Comparison of ENCODE assay signal across 30 mouse cellular contexts in genomic region chr11:105887281-105887680, GRCm38 (mm10).
DNase-seq lines count a peak whose midpoint lies in the region; ATAC-seq lines count a peak whose summit lies in the region.
"Had no signal": no experiment of that assay in that cellular context is flagged by ENCODE, and none has a peak within 500 bp of the region (broad histone marks: within the 10 kb centered on the region; RNA-seq: fewer than 3 reads in every experiment).

No protein-coding gene starts in this region.

- no peaks in the 10 kb centered on the region for H3K27me3 ChIP-seq in heart, embryonic 13.5 days (replicated peaks)
- H3K27me3 ChIP-seq in lung, embryonic 15.5 days, result no peaks in the 10 kb centered on the region
- H3K27me3 ChIP-seq in forebrain, embryonic 15.5 days, result no peaks in the 10 kb centered on the region
- no peaks in the 10 kb centered on the region for H3K27me3 ChIP-seq in neural tube, embryonic 15.5 days (replicated peaks)
- H3K27me3 ChIP-seq: embryonic facial prominence, embryonic 13.5 days; kidney, embryonic 15.5 days; midbrain, embryonic 12.5 days; neural tube, embryonic 12.5 days had no signal

- WGBS in heart, embryonic 13.5 days, result 28% methylated on average over 1 of the region's 1 CpGs
- 41% methylated on average over 1 of the region's 1 CpGs for WGBS in lung, embryonic 15.5 days
- 75% methylated on average over 1 of the region's 1 CpGs for WGBS in forebrain, embryonic 15.5 days
- 75% methylated on average over 1 of the region's 1 CpGs for WGBS in neural tube, embryonic 15.5 days

- no peaks in the 10 kb centered on the region for H3K9me3 ChIP-seq in heart, embryonic 13.5 days
- no peaks in the 10 kb centered on the region for H3K9me3 ChIP-seq in lung, embryonic 15.5 days
- H3K9me3 ChIP-seq in forebrain, embryonic 15.5 days, result no peaks in the 10 kb centered on the region
- no peaks in the 10 kb centered on the region for H3K9me3 ChIP-seq in neural tube, embryonic 15.5 days (replicated peaks)
- H3K9me3 ChIP-seq: embryonic facial prominence, embryonic 13.5 days; forebrain, embryonic 10.5 days; hindbrain, embryonic 10.5 days; kidney, embryonic 15.5 days; midbrain, embryonic 12.5 days; neural tube, embryonic 12.5 days had no signal

- intact Hi-C loops in heart, postnatal 10 days (cut with DNase I), result no loop called here

- H3K27ac ChIP-seq in heart, embryonic 13.5 days (replicated peaks), result peak overlapping the region; percentile 84
- no peak overlapping the region for H3K27ac ChIP-seq in lung, embryonic 15.5 days
- no peak overlapping the region for H3K27ac ChIP-seq in forebrain, embryonic 15.5 days (replicated peaks)
- H3K27ac ChIP-seq in neural tube, embryonic 15.5 days (replicated peaks), result no peak overlapping the region
- H3K27ac ChIP-seq: embryonic facial prominence, embryonic 13.5 days; forebrain, embryonic 10.5 days; gastrocnemius, adult 2 months; hindbrain, embryonic 10.5 days; kidney, embryonic 15.5 days; liver, embryonic 14.5 days; midbrain, embryonic 12.5 days; neural tube, embryonic 12.5 days; stomach, postnatal 0 days had no signal

- ATAC-seq in heart, embryonic 13.5 days (ENCODE audit: extremely low read depth, insufficient number of reproducible peaks, low FRiP score, low TSS enrichment), result peak; percentile 61; the same call in 1 of the 2 replicates
- peak; percentile 83; the same call in 1 of the 2 replicates for ATAC-seq in lung, embryonic 15.5 days (ENCODE audit: borderline replicate concordance, extremely low read depth, low FRiP score, low TSS enrichment)
- ATAC-seq in forebrain, embryonic 15.5 days (replicated peaks), result no peak
- no peak for ATAC-seq in neural tube, embryonic 15.5 days (ENCODE audit: low FRiP score)
- ATAC-seq: CD4-positive, CD25-positive, alpha-beta regulatory T cell, adult 4 months; forebrain, embryonic 16.5 days; hindbrain, embryonic 16.5 days had no signal

- no peak overlapping the region for H3K4me3 ChIP-seq in heart, embryonic 13.5 days
- H3K4me3 ChIP-seq in lung, embryonic 15.5 days, result no peak overlapping the region
- H3K4me3 ChIP-seq in forebrain, embryonic 15.5 days, result no peak overlapping the region
- H3K4me3 ChIP-seq in neural tube, embryonic 15.5 days (replicated peaks), result no peak overlapping the region
- H3K4me3 ChIP-seq: embryonic facial prominence, embryonic 13.5 days; forebrain, embryonic 10.5 days; gastrocnemius, adult 2 months; hindbrain, embryonic 10.5 days; kidney, embryonic 15.5 days; midbrain, embryonic 12.5 days; myocyte; neural tube, embryonic 12.5 days had no signal

- H3K4me1 ChIP-seq in heart, embryonic 13.5 days, result peaks cover 51% of the 10 kb centered on the region
- H3K4me1 ChIP-seq in lung, embryonic 15.5 days, result 0 out of 2 replicates have a peak, but pooled peaks cover 3% of the 10 kb centered on the region
- H3K4me1 ChIP-seq in forebrain, embryonic 15.5 days, result no peaks in the 10 kb centered on the region
- H3K4me1 ChIP-seq in neural tube, embryonic 15.5 days, result no peaks in the 10 kb centered on the region
- H3K4me1 ChIP-seq: embryonic facial prominence, embryonic 13.5 days; forebrain, embryonic 10.5 days; hindbrain, embryonic 10.5 days; kidney, embryonic 15.5 days; midbrain, embryonic 12.5 days; neural tube, embryonic 12.5 days had no signal

- no peak overlapping the region for H3K4me2 ChIP-seq in heart, embryonic 13.5 days
- no peak overlapping the region for H3K4me2 ChIP-seq in lung, embryonic 15.5 days
- no peak overlapping the region for H3K4me2 ChIP-seq in forebrain, embryonic 15.5 days (replicated peaks)
- H3K4me2 ChIP-seq in neural tube, embryonic 15.5 days, result no peak overlapping the region
- H3K4me2 ChIP-seq: embryonic facial prominence, embryonic 13.5 days; kidney, embryonic 15.5 days; midbrain, embryonic 12.5 days; neural tube, embryonic 12.5 days had no signal

- peaks cover 30% of the 10 kb centered on the region for H3K36me3 ChIP-seq in heart, embryonic 13.5 days
- peaks cover 7% of the 10 kb centered on the region; the same call in 1 of the 2 replicates for H3K36me3 ChIP-seq in lung, embryonic 15.5 days
- H3K36me3 ChIP-seq in forebrain, embryonic 15.5 days, result peaks cover 9% of the 10 kb centered on the region; the same call in 1 of the 2 replicates
- H3K36me3 ChIP-seq in neural tube, embryonic 15.5 days, result peaks cover 21% of the 10 kb centered on the region
- H3K36me3 ChIP-seq: forebrain, embryonic 10.5 days; hindbrain, embryonic 10.5 days; midbrain, embryonic 12.5 days had no signal

- no peak overlapping the region for H3K9ac ChIP-seq in heart, embryonic 13.5 days
- H3K9ac ChIP-seq in lung, embryonic 15.5 days, result no peak overlapping the region
- H3K9ac ChIP-seq in forebrain, embryonic 15.5 days (replicated peaks), result no peak overlapping the region
- H3K9ac ChIP-seq in neural tube, embryonic 15.5 days (replicated peaks), result no peak overlapping the region
- H3K9ac ChIP-seq: embryonic facial prominence, embryonic 13.5 days; kidney, embryonic 15.5 days; liver, embryonic 14.5 days; midbrain, embryonic 12.5 days; neural tube, embryonic 12.5 days had no signal

- no peak for DNase-seq in heart, adult 18-20 months
- DNase-seq in lung, postnatal 14 days, result no peak
- peak; percentile 38 to 40 for DNase-seq in heart, postnatal 10 days
- DNase-seq: adrenal gland, adult 2 months; adrenal gland, postnatal 36 days; cerebellum, adult 18-20 months; cerebellum, postnatal 10 days; gastrocnemius, adult 2 months; kidney, adult 18-20 months; kidney, postnatal 25 days; liver; right cerebral cortex, postnatal 4 days; thymus, adult 2 months; thymus, postnatal 36 days had no signal

Comparison
In these comparisons a context has a peak if more than half of its experiments do, and no peak if none do; other contexts are left out.
1. DNase-seq: peak in heart, postnatal 10 days (2 of 2); none in heart, adult 18-20 months (0 of 2) and lung, postnatal 14 days (single experiment).
2. ATAC-seq: peak in heart, embryonic 13.5 days (single experiment) and lung, embryonic 15.5 days (single experiment); none in forebrain, embryonic 15.5 days (single experiment) and neural tube, embryonic 15.5 days (single experiment).